Mouse (Mus musculus): ENCODE results near the gene Ssh2. TPM values are rescaled to one million over a fixed set of nuclear protein-coding genes. Genes with fewer than 3 reads are reported as not detected.

Gene Ssh2
- polyA plus RNA-seq, 1 experiment from 2014 or later, result 19.2 TPM

DNA sequence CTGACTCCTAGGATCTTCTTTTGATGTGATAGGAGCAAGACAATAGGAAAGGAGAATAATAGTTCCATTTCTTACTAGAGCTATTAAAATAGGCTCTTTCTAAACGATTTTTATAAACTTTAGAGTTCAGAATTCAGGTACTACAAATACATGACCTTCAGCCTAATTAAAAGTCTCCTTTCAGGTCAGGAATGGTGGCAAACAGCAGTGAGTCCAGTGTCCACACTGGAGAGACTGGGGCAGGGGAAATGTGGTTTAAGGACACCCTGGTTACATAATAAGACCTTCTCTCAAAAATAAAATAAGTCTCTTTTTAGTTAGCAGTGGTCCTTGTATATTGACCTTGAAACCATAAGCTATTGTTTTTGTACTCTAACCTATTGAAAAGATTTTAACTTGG is 148.3 kb downstream of the Ssh2 start:
- no peaks in the 10 kb centered on the region for H3K9me3 ChIP-seq
- H3K27ac ChIP-seq, result no peak overlapping the region
- 76% methylated on average over 1 of the region's 1 CpGs for WGBS
- H3K4me2 ChIP-seq (replicated peaks), result no peak overlapping the region
- no peaks in the 10 kb centered on the region for H3K36me3 ChIP-seq
- H3K27me3 ChIP-seq, result no peaks in the 10 kb centered on the region
- no peaks in the 10 kb centered on the region for H3K4me1 ChIP-seq (replicated peaks)
- H3K4me3 ChIP-seq (replicated peaks), result no peak overlapping the region
- no peak overlapping the region for H3K9ac ChIP-seq (replicated peaks)
- no peak for ATAC-seq

DNA sequence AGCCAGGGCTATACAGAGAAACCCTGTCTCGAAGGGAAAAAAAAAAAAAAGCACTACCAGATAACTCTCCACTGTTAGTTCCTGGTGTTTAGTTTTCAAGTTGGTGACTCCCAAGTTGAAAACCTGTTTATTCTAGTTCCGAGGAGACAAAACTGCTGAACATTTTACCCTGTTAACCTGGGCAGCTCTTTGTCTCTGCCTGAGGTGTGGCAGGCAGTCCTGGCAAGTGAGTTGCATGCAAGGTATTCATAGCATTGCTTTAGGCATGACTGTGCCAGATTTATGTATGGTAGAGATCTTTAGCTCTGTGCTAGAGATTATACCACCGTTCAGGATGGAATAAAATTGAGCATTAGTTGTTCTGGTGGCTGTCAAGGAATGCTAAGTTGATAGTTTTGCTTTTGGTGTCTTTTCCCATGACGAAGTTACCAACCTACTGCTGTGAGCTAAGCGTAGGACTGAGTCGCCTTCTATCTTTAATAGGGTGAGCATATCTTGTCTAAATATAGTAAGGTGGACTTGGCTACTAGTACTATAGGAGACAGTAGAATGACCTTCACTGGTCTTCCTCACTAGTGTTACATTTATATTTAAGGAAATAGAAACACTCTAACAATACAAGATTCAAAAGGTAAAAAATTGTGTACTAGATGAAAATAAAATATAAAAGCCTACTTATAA is 149.8 kb downstream of the Ssh2 start:
- Histone ChIP-seq H3K9me3 (no peaks in the 10 kb centered on the region), H3K4me2 (replicated peaks) (no peak overlapping the region), H3K4me3 (replicated peaks) (no peak overlapping the region), H3K27me3 (no peaks in the 10 kb centered on the region), H3K9ac (replicated peaks) (no peak overlapping the region), H3K27ac (no peak overlapping the region), H3K4me1 (replicated peaks) (no peaks in the 10 kb centered on the region), H3K36me3 (no peaks in the 10 kb centered on the region)
- no peak for ATAC-seq
- WGBS, result 89% methylated on average over 6 of the region's 6 CpGs

DNA sequence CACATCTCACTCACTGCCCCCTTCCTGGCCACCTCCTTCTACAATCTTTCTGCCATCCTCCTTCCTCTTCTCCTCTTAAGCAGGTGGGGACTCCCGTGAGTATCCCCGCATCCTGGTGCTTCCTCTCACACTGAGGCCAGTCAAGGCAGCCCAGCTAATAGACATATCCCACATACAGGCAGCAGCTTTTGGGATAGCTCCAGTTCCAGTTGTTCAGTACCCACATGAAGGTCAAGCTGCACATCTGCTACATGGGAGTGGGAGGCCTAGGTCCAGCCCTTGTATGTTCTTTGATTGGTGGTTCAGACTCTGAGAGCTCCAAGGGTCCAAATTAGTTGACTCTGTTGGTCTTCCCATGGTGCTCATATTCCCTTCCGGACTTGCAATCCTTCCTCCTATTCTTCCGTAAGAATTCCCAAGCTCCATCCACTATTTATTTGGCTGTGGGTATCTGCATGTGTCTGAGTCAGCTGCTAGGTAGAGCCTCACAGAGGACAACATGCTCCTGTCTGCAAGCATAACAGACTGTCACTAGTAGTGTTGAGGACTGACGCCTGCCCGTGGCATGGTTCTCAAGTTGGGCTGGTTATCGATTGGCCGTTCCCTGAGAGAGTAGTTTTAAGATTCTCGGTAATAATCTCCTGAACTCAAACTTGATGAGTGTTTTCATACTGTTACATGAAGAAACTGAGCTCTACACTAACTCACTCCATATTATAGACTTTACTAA is 151.6 kb downstream of the Ssh2 start:
- Histone ChIP-seq H3K4me1 (replicated peaks) (0 out of 2 replicates have a peak, but pooled peaks cover 3% of the 10 kb centered on the region), H3K27ac (no peak overlapping the region), H3K9me3 (no peaks in the 10 kb centered on the region), H3K36me3 (no peaks in the 10 kb centered on the region), H3K4me3 (replicated peaks) (no peak overlapping the region), H3K4me2 (replicated peaks) (no peak overlapping the region), H3K9ac (replicated peaks) (no peak overlapping the region), H3K27me3 (no peaks in the 10 kb centered on the region)
- WGBS, result 97% methylated on average over 9 of the region's 9 CpGs
- no peak for ATAC-seq

DNA sequence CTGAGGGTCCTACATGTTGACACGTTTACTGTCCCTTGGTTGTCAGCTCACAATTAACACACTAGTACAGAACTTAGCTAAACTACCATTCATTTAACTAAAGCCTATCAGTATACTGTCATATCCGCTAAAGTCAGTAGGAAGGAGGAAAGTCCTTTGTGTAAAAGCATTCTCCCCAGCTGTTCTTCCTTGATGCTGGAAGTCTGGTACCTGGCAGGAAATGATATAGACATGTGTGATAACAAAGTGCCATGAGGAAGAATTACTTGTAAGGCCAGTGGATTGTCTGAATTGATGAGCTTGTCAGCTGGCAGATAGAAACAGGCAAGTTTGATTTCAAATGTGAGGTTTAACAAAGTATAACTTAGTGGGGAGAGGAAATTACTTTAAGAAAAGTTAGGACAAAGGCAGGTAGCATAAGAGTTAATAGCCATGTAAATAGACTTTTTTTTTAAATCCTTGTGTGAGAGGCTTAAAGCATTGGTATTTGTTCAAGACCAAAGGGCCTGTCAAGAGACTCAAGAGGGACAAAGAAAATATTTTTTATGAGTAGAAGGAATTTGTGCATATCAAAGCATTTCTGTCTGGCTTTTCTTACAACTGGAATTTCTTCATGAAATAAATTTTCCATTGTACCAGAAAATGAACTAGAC is 153.2 kb downstream of the Ssh2 start:
- H3K4me3 ChIP-seq (replicated peaks), result no peak overlapping the region
- no peaks in the 10 kb centered on the region for H3K36me3 ChIP-seq
- no peak overlapping the region for H3K27ac ChIP-seq
- no peak overlapping the region for H3K9ac ChIP-seq (replicated peaks)
- H3K4me2 ChIP-seq (replicated peaks), result no peak overlapping the region
- H3K9me3 ChIP-seq, result no peaks in the 10 kb centered on the region
- 85% methylated on average over 2 of the region's 2 CpGs for WGBS
- ATAC-seq, result no peak
- H3K4me1 ChIP-seq (replicated peaks), result 0 out of 2 replicates have a peak, but pooled peaks cover 3% of the 10 kb centered on the region
- H3K27me3 ChIP-seq, result no peaks in the 10 kb centered on the region

DNA sequence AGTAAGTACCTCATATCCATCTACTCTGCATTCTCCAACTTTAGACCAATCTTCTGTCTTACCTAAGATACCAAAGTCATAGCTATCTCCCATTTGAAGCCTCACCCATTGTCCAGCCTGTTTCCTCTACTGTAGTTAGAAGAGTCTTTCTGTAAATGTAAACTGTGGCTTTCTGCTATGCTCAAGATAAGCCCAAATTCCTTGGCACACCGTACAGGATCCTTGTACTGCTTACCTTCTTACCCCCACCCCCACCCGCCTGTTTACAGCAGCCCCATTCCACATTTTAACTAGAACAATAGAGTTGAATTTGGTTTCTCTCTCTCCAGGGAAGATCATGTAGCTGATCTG is 153.7 kb downstream of the Ssh2 start:
- Histone ChIP-seq H3K36me3 (no peaks in the 10 kb centered on the region), H3K27me3 (no peaks in the 10 kb centered on the region), H3K9me3 (no peaks in the 10 kb centered on the region), H3K27ac (no peak overlapping the region), H3K4me2 (replicated peaks) (no peak overlapping the region), H3K9ac (replicated peaks) (no peak overlapping the region), H3K4me1 (replicated peaks) (0 out of 2 replicates have a peak, but pooled peaks cover 3% of the 10 kb centered on the region), H3K4me3 (replicated peaks) (no peak overlapping the region)
- ATAC-seq, result no peak
- WGBS, result 89% methylated on average over 2 of the region's 2 CpGs

DNA sequence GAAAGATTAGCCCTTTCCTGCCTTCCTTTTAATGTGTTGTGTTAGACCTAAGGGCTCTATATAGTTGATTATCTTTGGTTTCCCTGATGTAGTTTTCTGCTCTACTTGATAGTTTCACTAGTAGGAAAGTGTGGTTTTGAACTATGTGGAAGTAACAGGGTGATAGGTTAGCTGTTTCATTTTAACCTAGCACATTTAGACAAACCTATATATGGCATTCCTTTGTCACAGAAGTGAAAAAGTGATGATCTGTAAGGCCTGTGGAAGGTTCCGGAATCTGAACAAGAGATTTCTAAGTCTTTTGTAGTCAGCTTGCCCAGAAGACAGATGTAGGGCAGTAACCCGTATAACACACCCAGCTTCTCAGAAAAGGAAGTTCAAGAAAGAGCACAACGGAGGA is 155.0 kb downstream of the Ssh2 start:
- no peak overlapping the region for H3K27ac ChIP-seq
- no peaks in the 10 kb centered on the region for H3K27me3 ChIP-seq
- no peak overlapping the region for H3K4me2 ChIP-seq (replicated peaks)
- no peak overlapping the region for H3K9ac ChIP-seq (replicated peaks)
- H3K4me1 ChIP-seq (replicated peaks), result 0 out of 2 replicates have a peak, but pooled peaks cover 3% of the 10 kb centered on the region
- no peak for ATAC-seq
- H3K4me3 ChIP-seq (replicated peaks), result no peak overlapping the region
- 93% methylated on average over 3 of the region's 3 CpGs for WGBS
- H3K36me3 ChIP-seq, result no peaks in the 10 kb centered on the region
- no peaks in the 10 kb centered on the region for H3K9me3 ChIP-seq

DNA sequence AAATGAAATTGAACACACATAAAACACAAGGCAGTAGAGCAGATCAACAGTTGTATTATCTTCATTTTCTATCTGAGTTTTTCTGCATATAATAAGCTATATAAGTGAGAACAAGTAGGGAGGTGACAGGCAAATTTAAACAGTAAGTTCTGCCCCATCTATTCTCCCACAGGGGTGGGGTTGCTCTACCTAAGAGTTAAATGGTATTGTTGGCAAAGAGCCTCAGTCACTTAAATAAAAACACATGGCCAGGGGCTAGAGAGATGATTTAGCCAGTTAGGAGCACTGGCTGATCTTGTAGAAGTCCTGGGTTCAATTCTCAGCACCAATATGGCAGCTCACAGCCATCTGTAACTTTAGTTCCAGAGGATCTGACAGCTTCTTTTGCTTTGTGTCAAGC is 155.6 kb downstream of the Ssh2 start:
- Histone ChIP-seq H3K27ac (no peak overlapping the region), H3K4me1 (replicated peaks) (0 out of 2 replicates have a peak, but pooled peaks cover 3% of the 10 kb centered on the region), H3K4me3 (replicated peaks) (no peak overlapping the region), H3K4me2 (replicated peaks) (no peak overlapping the region), H3K9ac (replicated peaks) (no peak overlapping the region), H3K27me3 (no peaks in the 10 kb centered on the region), H3K36me3 (no peaks in the 10 kb centered on the region), H3K9me3 (no peaks in the 10 kb centered on the region)
- no peak for ATAC-seq

DNA sequence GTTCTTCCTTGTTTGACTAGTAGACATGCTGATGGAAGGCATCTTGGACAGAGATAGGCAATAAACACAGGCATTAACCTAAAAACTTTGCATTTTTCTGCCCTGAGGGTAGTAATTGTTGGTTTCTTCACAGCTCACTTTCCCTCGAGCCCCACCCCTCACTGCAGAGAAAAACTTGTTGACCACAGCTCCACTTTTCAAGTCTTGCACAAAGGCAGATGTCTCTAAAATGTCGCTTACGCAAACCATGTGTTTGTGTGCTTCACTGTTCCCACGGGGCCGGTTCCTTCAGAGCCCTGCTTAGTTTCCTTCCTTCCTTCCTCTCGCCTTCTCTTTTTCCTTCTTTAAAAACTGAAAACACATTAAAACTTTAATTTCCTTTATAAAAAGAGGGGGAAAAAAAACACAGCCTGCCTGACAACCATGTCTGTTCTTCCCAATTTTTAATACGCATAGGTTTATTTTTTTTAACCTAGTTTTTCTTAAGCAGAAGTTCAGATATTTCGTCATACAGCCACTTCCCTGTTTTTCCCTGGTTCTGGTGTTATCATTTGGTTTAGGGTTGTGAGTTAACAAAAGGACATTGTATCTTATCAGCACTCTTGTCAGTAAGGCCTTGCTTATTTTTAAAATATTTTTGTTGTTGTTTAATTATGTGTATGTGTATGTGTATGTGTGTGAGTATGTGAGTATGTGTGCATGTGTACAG is 156.3 kb downstream of the Ssh2 start:
- Histone ChIP-seq H3K9ac (replicated peaks) (no peak overlapping the region), H3K4me2 (replicated peaks) (no peak overlapping the region), H3K4me3 (replicated peaks) (no peak overlapping the region), H3K9me3 (no peaks in the 10 kb centered on the region), H3K27ac (no peak overlapping the region), H3K36me3 (no peaks in the 10 kb centered on the region), H3K27me3 (no peaks in the 10 kb centered on the region), H3K4me1 (replicated peaks) (0 out of 2 replicates have a peak, but pooled peaks cover 3% of the 10 kb centered on the region)
- ATAC-seq, result no peak
- WGBS, result 76% methylated on average over 8 of the region's 8 CpGs

DNA sequence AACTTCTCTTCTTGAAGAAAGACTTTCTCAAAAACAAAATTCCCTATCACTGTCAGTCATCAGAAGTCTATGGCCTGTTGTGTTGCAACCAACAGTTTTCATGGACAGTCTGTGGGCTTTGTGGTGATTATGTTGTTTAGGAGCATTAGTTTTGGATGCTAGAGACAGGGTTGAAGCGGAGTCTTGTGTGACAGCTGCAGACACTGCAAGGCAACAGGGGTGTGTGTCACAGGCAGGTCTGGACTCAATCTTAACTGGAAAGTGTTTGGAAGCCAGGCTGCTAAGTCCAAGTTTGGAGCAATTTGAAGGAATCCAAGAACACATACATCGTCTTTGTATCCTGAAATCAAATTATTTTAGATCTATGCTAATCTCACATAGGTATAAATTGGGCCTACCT is 162.5 kb downstream of the Ssh2 start:
- Histone ChIP-seq H3K27ac (no peak overlapping the region), H3K36me3 (no peaks in the 10 kb centered on the region), H3K4me1 (replicated peaks) (no peaks in the 10 kb centered on the region), H3K9ac (replicated peaks) (no peak overlapping the region), H3K9me3 (no peaks in the 10 kb centered on the region), H3K4me2 (replicated peaks) (no peak overlapping the region), H3K27me3 (no peaks in the 10 kb centered on the region), H3K4me3 (replicated peaks) (no peak overlapping the region)
- WGBS, result 91% methylated on average over 2 of the region's 2 CpGs
- no peak for ATAC-seq

DNA sequence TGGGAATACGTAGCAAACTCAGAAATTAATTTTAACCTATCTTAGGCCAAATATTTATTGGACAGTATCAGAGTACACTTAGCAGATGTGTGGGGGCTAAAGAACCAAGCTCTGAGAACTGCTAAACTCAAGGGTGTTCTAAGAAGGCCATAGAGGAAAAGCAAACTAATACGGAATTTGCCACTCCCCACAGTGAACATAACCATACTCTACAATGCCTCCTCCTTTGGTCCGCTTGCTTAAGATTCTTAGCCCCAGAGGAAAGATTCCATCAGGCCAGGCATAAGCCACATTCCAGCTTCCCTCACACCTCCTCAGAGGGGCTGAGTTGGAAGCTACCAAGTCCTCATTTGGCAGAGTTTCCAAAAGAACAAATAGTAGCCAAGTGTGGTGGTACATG is 165.1 kb downstream of the Ssh2 start:
- 90% methylated on average over 3 of the region's 3 CpGs for WGBS
- ATAC-seq, result no peak
- H3K36me3 ChIP-seq, result no peaks in the 10 kb centered on the region
- H3K9me3 ChIP-seq, result no peaks in the 10 kb centered on the region
- no peak overlapping the region for H3K4me2 ChIP-seq (replicated peaks)
- no peak overlapping the region for H3K27ac ChIP-seq
- no peak overlapping the region for H3K4me3 ChIP-seq (replicated peaks)
- no peaks in the 10 kb centered on the region; the same call in 1 of the 2 replicates for H3K4me1 ChIP-seq (replicated peaks)
- no peak overlapping the region for H3K9ac ChIP-seq (replicated peaks)
- no peaks in the 10 kb centered on the region for H3K27me3 ChIP-seq

DNA sequence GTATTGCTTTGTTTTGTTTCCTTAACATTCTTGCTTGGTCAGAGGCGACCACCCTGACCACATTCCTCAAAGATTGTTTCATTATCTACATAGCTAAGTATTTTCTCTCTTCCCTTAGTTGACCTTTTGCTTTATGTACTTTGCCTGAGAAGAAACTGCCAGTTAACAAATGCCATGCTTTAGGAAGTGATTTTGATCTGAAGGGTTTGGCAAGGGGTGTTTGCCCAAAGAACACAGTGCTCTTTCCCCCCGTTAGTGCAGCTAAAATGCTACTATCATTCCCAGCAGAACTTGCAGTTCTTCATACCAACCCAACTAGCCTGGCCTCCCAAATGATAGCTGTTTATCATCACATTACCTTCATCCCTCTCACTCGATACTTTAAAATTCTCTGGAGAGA is 168.1 kb downstream of the Ssh2 start:
- no peak for ATAC-seq

More for the DNA sequence above, 168.1 kb downstream of the Ssh2 start:
- Histone ChIP-seq H3K9ac (replicated peaks) (no peak overlapping the region), H3K27ac (no peak overlapping the region), H3K4me1 (replicated peaks) (no peaks in the 10 kb centered on the region; the same call in 1 of the 2 replicates), H3K4me2 (replicated peaks) (no peak overlapping the region), H3K9me3 (no peaks in the 10 kb centered on the region; the same call in 1 of the 2 replicates), H3K36me3 (no peaks in the 10 kb centered on the region), H3K4me3 (replicated peaks) (no peak overlapping the region), H3K27me3 (no peaks in the 10 kb centered on the region)
- WGBS, result 86% methylated on average over 3 of the region's 3 CpGs
